Mouse (Mus musculus) cerebellum, adult 2 months (tissue): ENCODE measurements at regions not wholly inside any gene's neighbourhood (a gene's known extent, or its start where the extent isn't known, plus 50 kb on each side); places are given as distances from the start of the nearest gene placed in this dataset.

Experiments
- CTCF ChIP-seq: fragments of 200-500 bp; IDR thresholded peaks from 2 replicates; pipeline ENCODE4 v1.5.1; 2011; ENCODE audit warnings: low read depth, mild to moderate bottlenecking, control low read depth, low read length, moderate library complexity, borderline replicate concordance; ENCODE audit not compliant: insufficient read depth
- POLR2A ChIP-seq: fragments of 200-500 bp; IDR thresholded peaks from 2 replicates; pipeline ENCODE4 v1.6.1; 2011; ENCODE audit warnings: low read length, control low read depth, borderline replicate concordance; ENCODE audit not compliant: insufficient read depth

DNA sequence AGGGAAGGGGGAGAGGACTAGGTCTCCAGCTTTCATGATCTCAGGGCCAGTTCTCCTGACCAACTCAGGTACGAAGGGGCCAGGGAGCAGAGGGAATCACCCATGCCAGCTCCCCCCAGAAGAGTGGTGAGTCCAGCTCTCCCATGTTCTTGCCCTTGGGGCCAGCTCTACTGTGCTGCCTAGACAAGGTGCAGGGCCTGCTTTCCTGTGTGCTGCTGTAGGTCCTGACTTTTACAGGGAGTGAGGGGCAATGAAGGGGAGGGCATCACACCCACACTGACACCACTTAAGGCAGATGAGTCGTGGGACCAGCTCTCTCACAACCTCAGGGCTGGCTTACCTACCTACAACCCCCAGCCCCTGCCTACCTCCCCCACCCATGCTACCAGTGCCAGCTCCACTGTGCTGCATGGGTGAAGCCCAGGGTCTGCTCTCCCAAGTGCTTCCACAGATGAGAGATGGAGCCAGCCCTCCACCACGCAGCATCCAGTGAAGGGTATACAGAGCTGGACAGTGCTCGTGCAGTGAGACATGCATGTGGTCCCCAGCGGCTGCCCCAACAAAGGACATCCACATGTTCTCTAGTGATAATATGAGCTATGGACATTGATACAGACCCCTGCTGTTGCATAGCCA lies 210.1 kb upstream of the Map3k7 start:
- TF ChIP-seq CTCF (no peak), POLR2A (no peak)
